Mouse (Mus musculus): ENCODE results near the gene Shank3. TPM values are rescaled to one million over a fixed set of nuclear protein-coding genes. Genes with fewer than 3 reads are reported as not detected.

Gene Shank3
- total RNA-seq, 2 experiments from 2014 or later, result 220 TPM

Other genes starting within 250 kb of the Shank3 start
- gene Sbf1, start 184.3 kb upstream of the Shank3 start, total RNA-seq (2021), result 100 to 1,000 TPM; 204 to 220 TPM
- gene Adm2, start 176.9 kb upstream of the Shank3 start, total RNA-seq (2021), result not detected
- not detected for gene Miox, start 165.2 kb upstream of the Shank3 start, total RNA-seq (2021)
- 10 to 100 TPM; 17.8 to 21.2 TPM for gene Lmf2, start 144.0 kb upstream of the Shank3 start, total RNA-seq (2021)
- gene Ncaph2, start 143.9 kb upstream of the Shank3 start, total RNA-seq (2021), result 100 to 1,000 TPM; 111 to 119 TPM
- gene Sco2, start 125.8 kb upstream of the Shank3 start, total RNA-seq (2021), result 10 to 100 TPM; 27.7 to 28.6 TPM
- gene Tymp, start 122.6 kb upstream of the Shank3 start, total RNA-seq (2021), result 1 to 10 TPM; 1.5 TPM
- 1 to 10 TPM; 2.0 to 2.1 TPM for gene Odf3b, start 120.3 kb upstream of the Shank3 start, total RNA-seq (2021)
- gene Klhdc7b, start 114.7 kb upstream of the Shank3 start, total RNA-seq (2021), result 1 to 10 TPM in 1 of 2 experiments, under 1 TPM in 1; 0.82 to 1.0 TPM
- not detected for gene Syce3, start 89.1 kb upstream of the Shank3 start, total RNA-seq (2021)
- gene Cpt1b, start 73.8 kb upstream of the Shank3 start, total RNA-seq (2021), result 1 to 10 TPM; 1.9 to 2.3 TPM
- gene C730034F03Rik, start 70.0 kb upstream of the Shank3 start, total RNA-seq (2021), result 1 to 10 TPM; 1.6 to 2.0 TPM
- gene Gm44502, start 69.9 kb upstream of the Shank3 start, total RNA-seq (2021), result under 1 TPM in 1 of 2 experiments, not detected in 1; 0.09 TPM
- gene Chkb, start 69.7 kb upstream of the Shank3 start, total RNA-seq (2021), result 10 to 100 TPM; 42.7 to 45.2 TPM
- 100 to 1,000 TPM; 228 to 240 TPM for gene Mapk8ip2, start 45.7 kb upstream of the Shank3 start, total RNA-seq (2021)
- gene Arsa, start 22.2 kb upstream of the Shank3 start, total RNA-seq (2021), result 10 to 100 TPM; 30.6 to 31.7 TPM
- under 1 TPM; 0.79 to 0.89 TPM for gene Acr, start 68.7 kb downstream of the Shank3 start, total RNA-seq (2021)
- gene Rabl2, start 92.3 kb downstream of the Shank3 start, total RNA-seq (2021), result 10 to 100 TPM; 32.6 to 40.3 TPM

Measured in left cerebral cortex, adult 18-20 months (tissue).